Mouse (Mus musculus): Measurements from ENCODE around the gene Gm49392. TPM values are rescaled to one million over a fixed set of nuclear protein-coding genes. Genes with fewer than 3 reads are reported as not detected.

The Gm49392 gene
- polyA plus RNA-seq, 2 experiments = 0.24 to 0.36 TPM

GRCm38 (mm10) chr13:60842703-60843102 is 54.0 kb downstream of the Gm49392 start:
- DNase-seq (ENCODE audit: low spot score) (no peak), ATAC-seq (ENCODE audit: low FRiP score, low read depth) (no peak)
- no peak overlapping the region for H3K9ac ChIP-seq (ENCODE audit: low read depth, low read length, severe bottlenecking)
- no peaks in the 10 kb centered on the region for H3K4me1 ChIP-seq (ENCODE audit: control insufficient read depth, insufficient read depth, low read length)
- no peaks in the 10 kb centered on the region for H3K9me3 ChIP-seq (ENCODE audit: control insufficient read depth, low read length)
- H3K4me2 ChIP-seq (replicated peaks; ENCODE audit: low read depth, low read length, severe bottlenecking) = no peak overlapping the region
- H3K27me3 ChIP-seq (ENCODE audit: control insufficient read depth, insufficient read depth, low read length) = no peaks in the 10 kb centered on the region
- H3K4me3 ChIP-seq (replicated peaks; ENCODE audit: low read length) = no peak overlapping the region
- H3K27ac ChIP-seq (replicated peaks; ENCODE audit: low read depth, low read length) = no peak overlapping the region
- WGBS = 72% methylated on average over 6 of the region's 6 CpGs
- no peaks in the 10 kb centered on the region for H3K36me3 ChIP-seq (ENCODE audit: control insufficient read depth, insufficient read depth, low read length)
- TF ChIP-seq POLR2A (IDR thresholded peaks at IDR 0.05; ENCODE audit: borderline replicate concordance, extremely low read depth, insufficient read depth, insufficient read length) = no peak

- 78% methylated on average over 2 of the region's 2 CpGs for WGBS
- H3K27ac ChIP-seq (replicated peaks; ENCODE audit: low read depth, low read length) = no peak overlapping the region
- H3K36me3 ChIP-seq (ENCODE audit: control insufficient read depth, insufficient read depth, low read length) = no peaks in the 10 kb centered on the region
- H3K4me1 ChIP-seq (ENCODE audit: control insufficient read depth, insufficient read depth, low read length) = no peaks in the 10 kb centered on the region
- no peak for ATAC-seq (ENCODE audit: low FRiP score, low read depth)
- H3K4me2 ChIP-seq (replicated peaks; ENCODE audit: low read depth, low read length, severe bottlenecking) = no peak overlapping the region
- H3K4me3 ChIP-seq (replicated peaks; ENCODE audit: low read length) = no peak overlapping the region
- no peak for TF ChIP-seq POLR2A (IDR thresholded peaks at IDR 0.05; ENCODE audit: borderline replicate concordance, extremely low read depth, insufficient read depth, insufficient read length)
- no peak for DNase-seq (ENCODE audit: low spot score)
- no peaks in the 10 kb centered on the region for H3K27me3 ChIP-seq (ENCODE audit: control insufficient read depth, insufficient read depth, low read length)
- H3K9ac ChIP-seq (ENCODE audit: low read depth, low read length, severe bottlenecking) = no peak overlapping the region
- H3K9me3 ChIP-seq (ENCODE audit: control insufficient read depth, low read length) = no peaks in the 10 kb centered on the region
Observed at GRCm38 (mm10) chr13:60839353-60839902, 57.3 kb downstream of the Gm49392 start.

GRCm38 (mm10) chr13:60826052-60826451 is 70.6 kb downstream of the Gm49392 start:
- H3K27ac ChIP-seq (replicated peaks; ENCODE audit: low read depth, low read length) = no peak overlapping the region
- DNase-seq (ENCODE audit: low spot score) (no peak), ATAC-seq (ENCODE audit: low FRiP score, low read depth) (no peak)
- no peak overlapping the region for H3K4me2 ChIP-seq (replicated peaks; ENCODE audit: low read depth, low read length, severe bottlenecking)
- no peaks in the 10 kb centered on the region for H3K27me3 ChIP-seq (ENCODE audit: control insufficient read depth, insufficient read depth, low read length)
- no peaks in the 10 kb centered on the region for H3K36me3 ChIP-seq (ENCODE audit: control insufficient read depth, insufficient read depth, low read length)
- H3K9me3 ChIP-seq (ENCODE audit: control insufficient read depth, low read length) = no peaks in the 10 kb centered on the region
- WGBS = 62% methylated on average over 3 of the region's 3 CpGs
- no peaks in the 10 kb centered on the region for H3K4me1 ChIP-seq (ENCODE audit: control insufficient read depth, insufficient read depth, low read length)
- TF ChIP-seq POLR2A (IDR thresholded peaks at IDR 0.05; ENCODE audit: borderline replicate concordance, extremely low read depth, insufficient read depth, insufficient read length) = no peak
- no peak overlapping the region for H3K9ac ChIP-seq (ENCODE audit: low read depth, low read length, severe bottlenecking)
- no peak overlapping the region for H3K4me3 ChIP-seq (replicated peaks; ENCODE audit: low read length)

- Histone ChIP-seq H3K36me3 (ENCODE audit: control insufficient read depth, insufficient read depth, low read length) (no peaks in the 10 kb centered on the region), H3K9me3 (ENCODE audit: control insufficient read depth, low read length) (no peaks in the 10 kb centered on the region), H3K4me3 (replicated peaks; ENCODE audit: low read length) (no peak overlapping the region), H3K4me2 (replicated peaks; ENCODE audit: low read depth, low read length, severe bottlenecking) (no peak overlapping the region), H3K27ac (replicated peaks; ENCODE audit: low read depth, low read length) (no peak overlapping the region), H3K4me1 (ENCODE audit: control insufficient read depth, insufficient read depth, low read length) (no peaks in the 10 kb centered on the region), H3K27me3 (ENCODE audit: control insufficient read depth, insufficient read depth, low read length) (no peaks in the 10 kb centered on the region), H3K9ac (ENCODE audit: low read depth, low read length, severe bottlenecking) (no peak overlapping the region)
- 66% methylated on average over 3 of the region's 3 CpGs for WGBS
- no peak for TF ChIP-seq POLR2A (IDR thresholded peaks at IDR 0.05; ENCODE audit: borderline replicate concordance, extremely low read depth, insufficient read depth, insufficient read length)
- ATAC-seq (ENCODE audit: low FRiP score, low read depth) (no peak), DNase-seq (ENCODE audit: low spot score) (no peak)
Observed at GRCm38 (mm10) chr13:60820486-60821175, 76.1 kb downstream of the Gm49392 start.

GRCm38 (mm10) chr13:60819469-60819868 is 77.2 kb downstream of the Gm49392 start:
- Histone ChIP-seq H3K4me1 (ENCODE audit: control insufficient read depth, insufficient read depth, low read length) (no peaks in the 10 kb centered on the region), H3K27ac (replicated peaks; ENCODE audit: low read depth, low read length) (no peak overlapping the region), H3K4me2 (replicated peaks; ENCODE audit: low read depth, low read length, severe bottlenecking) (no peak overlapping the region), H3K4me3 (replicated peaks; ENCODE audit: low read length) (no peak overlapping the region), H3K9me3 (ENCODE audit: control insufficient read depth, low read length) (no peaks in the 10 kb centered on the region), H3K36me3 (ENCODE audit: control insufficient read depth, insufficient read depth, low read length) (no peaks in the 10 kb centered on the region), H3K27me3 (ENCODE audit: control insufficient read depth, insufficient read depth, low read length) (no peaks in the 10 kb centered on the region), H3K9ac (ENCODE audit: low read depth, low read length, severe bottlenecking) (no peak overlapping the region)
- 10% methylated on average over 7 of the region's 7 CpGs for WGBS
- no peak for TF ChIP-seq POLR2A (IDR thresholded peaks at IDR 0.05; ENCODE audit: borderline replicate concordance, extremely low read depth, insufficient read depth, insufficient read length)
- ATAC-seq (ENCODE audit: low FRiP score, low read depth) (no peak), DNase-seq (ENCODE audit: low spot score) (peak; percentile 49)

Measured in limb, embryonic 14.5 days (tissue).